Mouse (Mus musculus) mouse trophoblast stem cell (cell line): ENCODE data around the gene Rusc2.

ENCODE experiments used
- in situ Hi-C, 2 experiments: fragments of 300-500 bp; cut with MseI, MboI; formaldehyde crosslinking; loops; 2 replicates in 1 of 2; 3 replicates in 1 of 2; pipeline ENCODE4 v1.15.1; 2025

The Rusc2 gene

GRCm38 (mm10) chr4:43381408-43382154, at the start of gene Rusc2:
Gene Rusc2 (plus strand): TSS chr4:43381979.
- in situ Hi-C loops = no loop called here

DNA sequence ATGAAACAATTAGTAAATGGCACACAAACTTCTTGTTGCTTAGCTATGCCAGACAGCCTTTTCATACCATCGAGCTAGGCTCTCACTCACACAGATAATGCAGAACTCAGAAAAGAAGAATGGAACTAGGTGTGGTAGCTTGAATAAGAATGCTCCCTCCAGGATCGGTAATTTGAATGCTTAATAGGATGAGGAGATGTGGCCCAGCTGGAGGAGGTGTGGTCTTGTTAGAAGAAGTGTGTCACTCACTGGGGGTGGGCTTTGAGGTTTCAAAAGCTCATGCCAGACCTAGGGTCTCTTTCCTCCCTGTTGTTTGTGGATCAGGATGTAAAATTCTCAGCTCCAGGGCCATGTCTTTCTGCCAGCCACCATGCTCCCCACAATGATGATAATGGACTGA, 47.0 kb upstream of the Rusc2 start:
- in situ Hi-C loops = no loop called here

DNA sequence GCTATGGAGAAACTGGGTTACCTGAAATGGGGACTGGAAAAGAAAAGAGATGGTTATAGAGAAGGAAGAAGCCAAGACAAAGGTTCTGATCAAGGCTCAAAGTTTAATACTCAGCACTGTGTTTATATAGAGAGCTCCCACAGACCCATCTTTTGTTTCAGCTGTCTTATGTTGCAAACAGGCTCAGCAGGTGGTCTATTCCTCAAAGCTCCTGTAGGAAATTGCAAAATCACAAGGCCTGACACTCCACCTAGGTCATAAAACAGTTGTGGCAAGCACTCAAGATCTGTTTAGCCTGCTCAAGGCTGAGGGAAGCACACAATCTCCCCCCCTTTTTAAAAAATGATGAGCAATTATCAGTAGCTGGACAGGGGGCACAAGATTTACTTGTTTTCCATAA, 45.6 kb upstream of the Rusc2 start:
- in situ Hi-C loops = no loop called here

DNA sequence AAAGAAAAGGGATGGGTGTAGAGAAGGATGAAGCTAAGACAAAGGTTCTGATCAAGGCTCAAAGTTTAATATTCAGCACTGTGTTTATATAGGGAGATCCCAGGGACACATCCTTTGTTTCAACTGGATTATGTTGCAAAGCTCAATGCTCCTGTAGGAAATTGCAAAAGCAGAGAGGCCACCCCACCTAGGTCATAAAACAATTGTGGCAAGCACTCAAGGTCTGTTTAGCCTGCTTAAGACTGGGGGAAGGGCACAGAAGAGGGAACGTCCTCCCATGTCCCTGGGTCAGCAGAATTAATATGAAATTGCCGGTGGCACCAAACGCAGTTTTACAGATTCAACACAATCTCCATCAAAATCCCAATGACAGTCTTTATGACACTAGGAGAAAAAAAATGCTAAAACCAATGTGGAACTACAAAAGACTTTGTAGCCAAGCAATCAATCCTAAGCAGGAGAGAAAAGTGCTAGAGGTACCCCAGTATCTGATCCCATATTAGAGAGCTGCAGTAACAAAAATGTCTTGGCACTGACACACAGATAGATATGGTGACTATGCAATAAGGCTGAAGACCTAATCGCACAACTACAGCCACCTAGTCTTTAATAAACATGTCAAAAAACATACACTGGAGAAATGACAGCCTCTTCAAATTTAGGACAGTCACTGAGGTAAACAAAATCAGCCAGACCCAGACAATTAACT, 41.5 kb upstream of the Rusc2 start:
- in situ Hi-C loops = no loop called here

- in situ Hi-C loops = no loop called here
Observed at GRCm38 (mm10) chr4:43341276-43341891, 40.4 kb upstream of the Rusc2 start.

GRCm38 (mm10) chr4:43342443-43342842, 39.3 kb upstream of the Rusc2 start:
- in situ Hi-C loops = no loop called here

DNA sequence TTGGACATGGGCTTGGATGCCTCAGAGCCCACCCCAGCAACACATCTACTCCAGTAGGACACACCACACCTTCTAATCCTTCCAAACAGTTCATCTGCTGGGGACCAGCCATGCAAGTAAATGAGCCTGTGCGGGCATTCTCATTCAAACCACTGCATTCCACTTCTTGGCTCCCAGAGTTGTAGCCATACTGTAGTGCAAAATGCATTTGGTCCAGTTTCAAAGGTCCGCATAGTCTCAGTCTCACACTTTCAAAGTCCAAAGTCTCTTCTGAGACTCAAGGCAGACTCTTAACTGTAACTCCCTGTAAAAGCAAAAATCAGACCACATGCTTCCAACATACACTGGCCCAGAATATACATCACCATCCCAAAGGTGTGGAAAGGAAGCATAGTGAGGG, 36.8 kb upstream of the Rusc2 start:
- in situ Hi-C loops = no loop called here

- in situ Hi-C loops = no loop called here
Observed at GRCm38 (mm10) chr4:43349206-43349605, 32.6 kb upstream of the Rusc2 start.

- in situ Hi-C loops = no loop called here
Observed at GRCm38 (mm10) chr4:43350038-43350560, 31.7 kb upstream of the Rusc2 start.

DNA sequence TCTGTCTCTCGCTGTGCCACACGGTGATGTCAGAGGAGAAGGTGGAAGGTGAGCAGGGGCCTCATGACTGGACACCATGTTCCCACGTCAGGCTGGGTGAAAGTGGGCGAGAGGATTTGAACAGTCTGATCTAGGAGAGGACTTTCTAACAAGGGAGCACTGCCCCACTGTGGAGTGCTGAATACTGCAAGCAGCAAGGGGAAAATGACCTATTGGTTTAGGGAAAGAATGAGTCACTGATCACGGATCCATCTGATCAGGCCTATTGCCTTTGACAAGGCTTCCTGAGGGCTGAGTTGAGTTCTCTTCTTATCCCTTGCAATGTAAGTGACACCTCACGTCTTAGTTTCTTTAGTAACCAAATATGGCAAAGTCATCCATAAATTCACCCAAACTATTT, 28.1 kb upstream of the Rusc2 start:
- in situ Hi-C loops = no loop called here

DNA sequence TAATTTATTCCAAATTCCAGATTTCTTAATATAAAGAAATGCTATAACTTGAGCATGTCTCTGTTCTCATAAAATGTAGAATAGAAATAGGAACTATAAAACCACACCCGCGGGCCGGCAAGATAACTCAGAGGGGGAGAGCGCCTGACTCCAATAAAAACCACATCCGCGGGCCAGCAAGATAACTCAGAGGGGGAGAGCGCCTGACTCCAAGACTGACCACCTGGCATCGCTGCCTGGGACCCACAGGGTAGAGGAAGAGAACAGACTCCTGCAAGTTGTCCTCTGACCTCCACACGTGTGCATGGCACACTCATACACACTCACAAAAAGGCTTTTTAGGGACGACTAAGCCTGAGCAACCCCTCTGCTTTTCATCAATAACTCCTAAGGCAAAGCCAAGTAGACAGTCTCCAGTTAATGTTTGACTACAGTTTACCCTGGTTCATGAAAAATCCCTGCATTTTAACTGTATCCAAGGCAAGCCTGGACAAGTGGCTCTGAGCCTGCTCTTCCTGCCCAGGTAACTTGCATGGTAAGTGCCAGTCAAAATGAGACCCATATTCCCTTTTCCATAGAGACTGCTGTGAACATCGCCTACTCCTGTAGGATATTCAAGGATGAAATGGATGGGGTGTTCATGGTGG, 16.7 kb upstream of the Rusc2 start:
- in situ Hi-C loops = no loop called here

GRCm38 (mm10) chr4:43367295-43367694, 14.5 kb upstream of the Rusc2 start:
- in situ Hi-C loops = no loop called here

DNA sequence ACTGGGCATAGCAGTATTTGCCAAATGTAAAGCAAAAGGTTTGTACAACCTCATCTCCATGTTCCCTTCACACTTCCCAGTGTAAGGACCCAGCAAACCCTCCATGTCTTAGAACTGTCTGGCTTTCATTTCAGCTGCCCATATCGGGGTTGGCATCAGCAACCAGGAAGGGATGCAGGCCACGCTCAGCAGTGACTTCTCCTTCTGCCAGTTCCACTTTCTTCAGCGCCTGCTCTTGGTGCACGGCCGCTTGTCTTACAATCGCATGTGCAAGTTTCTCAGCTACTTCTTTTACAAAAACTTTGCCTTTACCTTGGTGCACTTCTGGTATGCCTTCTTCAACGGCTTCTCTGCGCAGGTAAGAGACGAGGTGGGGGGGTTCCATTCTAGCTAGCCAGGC, 14.0 kb upstream of the Rusc2 start:
- in situ Hi-C loops = no loop called here

- in situ Hi-C loops = no loop called here
Observed at GRCm38 (mm10) chr4:43371406-43371805, 10.4 kb upstream of the Rusc2 start.

DNA sequence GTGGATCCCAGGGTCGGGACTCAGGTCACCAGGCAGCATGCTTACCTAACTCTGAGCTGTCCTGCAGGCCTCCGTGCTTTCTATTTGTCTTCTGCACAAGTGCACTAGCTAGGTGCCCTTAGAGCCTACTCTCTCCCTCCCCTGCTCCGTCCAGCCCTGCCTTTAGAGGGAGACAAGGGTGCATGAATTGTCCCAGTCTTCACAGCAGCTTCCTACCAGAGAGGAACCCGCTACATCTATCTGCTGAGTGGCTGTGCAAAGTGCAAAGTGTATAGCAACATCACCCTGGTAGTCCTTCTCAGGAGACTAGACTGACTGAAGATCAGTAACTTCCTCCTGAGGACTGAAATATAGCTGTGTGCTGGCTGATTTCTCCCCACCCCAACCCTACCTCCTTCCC, 9.6 kb upstream of the Rusc2 start:
- in situ Hi-C loops = no loop called here

DNA sequence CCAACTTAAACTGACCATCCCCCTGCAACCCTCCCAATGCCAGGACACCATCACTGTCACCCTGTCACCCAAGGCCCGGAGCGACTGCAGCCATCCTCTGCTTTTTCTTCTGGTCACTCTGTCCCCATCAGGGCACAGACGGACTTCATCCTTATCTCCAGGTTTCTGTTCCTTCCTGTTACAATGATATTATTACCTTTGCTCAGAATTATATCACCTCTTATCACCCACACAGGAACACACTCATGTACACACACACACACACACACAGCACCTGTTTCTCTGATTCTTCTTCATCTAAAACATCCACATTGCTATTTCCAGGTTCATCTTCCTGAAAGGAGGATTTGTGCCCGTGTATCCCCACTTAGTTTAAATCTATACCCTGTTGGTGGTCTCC, 7.5 kb upstream of the Rusc2 start:
- in situ Hi-C loops = no loop called here

GRCm38 (mm10) chr4:43379601-43380000, 2.2 kb upstream of the Rusc2 start:
- in situ Hi-C loops = no loop called here

GRCm38 (mm10) chr4:43380951-43381350, 828 bp upstream of the Rusc2 start:
- in situ Hi-C loops = no loop called here

GRCm38 (mm10) chr4:43382155-43383020, 609 bp downstream of the Rusc2 start:
- in situ Hi-C loops = no loop called here

- in situ Hi-C loops = no loop called here
Observed at GRCm38 (mm10) chr4:43383246-43384082, 1.7 kb downstream of the Rusc2 start.
